Mouse (Mus musculus): Measurements from ENCODE around the gene Slc16a1.

DNA sequence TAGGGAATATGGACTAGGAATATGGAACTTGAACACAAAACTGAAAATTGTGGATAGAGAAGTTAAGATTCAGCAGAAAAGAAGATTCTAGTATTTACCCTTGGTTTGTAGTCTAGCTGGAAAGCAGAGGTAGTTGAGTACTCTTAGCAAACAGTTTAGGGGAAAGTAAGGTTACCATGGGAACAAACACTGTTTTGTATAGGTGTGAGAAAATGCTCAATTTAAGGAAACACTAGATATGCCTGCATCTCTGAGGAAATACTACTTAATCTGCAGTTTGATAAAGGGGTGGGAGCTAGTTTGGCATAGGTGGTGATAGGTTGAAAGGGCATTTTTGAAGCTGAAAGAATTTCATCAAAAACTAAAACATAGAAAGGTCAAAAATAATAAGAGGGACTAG is 2.4 kb downstream of the Slc16a1 start:
- TF ChIP-seq CTCF (IDR thresholded peaks at IDR 0.05; ENCODE audit: low read depth) (no peak), EP300 (optimal IDR thresholded peaks at IDR 0.05) (no peak)
